Mouse (Mus musculus): ENCODE results near the gene Mfsd2b.

The Mfsd2b gene

DNA sequence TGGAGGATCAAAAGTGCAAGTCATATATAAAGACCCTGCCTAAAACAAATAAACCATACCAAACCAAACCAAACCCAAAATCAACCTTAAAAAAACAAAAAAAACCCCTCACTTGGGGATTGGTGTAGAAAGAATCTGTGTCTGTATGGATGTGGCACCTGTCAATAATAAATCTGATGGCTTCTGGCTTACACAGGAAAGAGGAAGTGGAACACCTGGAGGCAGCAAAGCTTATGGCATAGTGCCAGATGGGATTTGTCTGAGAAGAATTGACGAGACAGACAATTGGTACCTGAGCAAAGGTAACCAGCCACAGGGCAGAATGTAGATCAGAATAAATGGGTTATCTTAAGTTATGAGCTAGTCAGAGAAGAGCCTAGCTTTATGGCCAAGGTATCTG lies 10.9 kb upstream of the Mfsd2b start:
- TF ChIP-seq POU5F1 (IDR thresholded peaks at IDR 0.05; ENCODE audit: borderline replicate concordance, low read length) (no peak), NANOG (IDR thresholded peaks at IDR 0.05; ENCODE audit: borderline replicate concordance, low read length) (no peak), CTCF (conservative IDR thresholded peaks at IDR 0.05; ENCODE audit: low read length) (no peak)
- Histone ChIP-seq H3K9me3 (ENCODE audit: low read length) (no peaks in the 10 kb centered on the region), H3K4me1 (replicated peaks; ENCODE audit: low read depth, low read length) (peaks cover 5% of the 10 kb centered on the region; the same call in 1 of the 2 replicates), H3K36me3 (ENCODE audit: insufficient read depth, low read length) (peaks cover 98% of the 10 kb centered on the region), H3K4me3 (replicated peaks; ENCODE audit: low read length) (no peak overlapping the region), H3K27me3 (ENCODE audit: insufficient read depth, low read length) (no peaks in the 10 kb centered on the region)

DNA sequence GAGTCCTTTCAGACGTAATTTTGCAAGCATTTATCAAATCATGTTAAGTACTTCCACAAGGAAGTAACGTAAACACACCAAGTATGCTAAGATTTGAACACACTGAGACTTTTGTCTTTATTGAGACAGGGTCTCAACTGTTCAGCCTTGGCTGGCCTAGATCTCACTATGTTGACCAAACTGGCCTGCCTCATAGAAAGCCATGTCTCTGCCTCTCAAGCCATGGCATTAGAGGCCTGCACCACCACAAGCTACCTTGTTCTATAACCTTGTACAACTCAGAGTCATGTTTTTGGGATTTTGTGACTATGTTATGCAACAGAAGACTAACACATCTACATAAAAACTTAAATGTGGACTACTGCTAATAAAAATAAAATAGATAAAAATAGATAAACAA lies 7.9 kb upstream of the Mfsd2b start:
- Histone ChIP-seq H3K4me3 (replicated peaks; ENCODE audit: low read length) (no peak overlapping the region), H3K4me1 (replicated peaks; ENCODE audit: low read depth, low read length) (peaks cover 16% of the 10 kb centered on the region), H3K9me3 (ENCODE audit: low read length) (no peaks in the 10 kb centered on the region), H3K27me3 (ENCODE audit: insufficient read depth, low read length) (no peaks in the 10 kb centered on the region), H3K36me3 (ENCODE audit: insufficient read depth, low read length) (peaks cover 80% of the 10 kb centered on the region)
- TF ChIP-seq CTCF (conservative IDR thresholded peaks at IDR 0.05; ENCODE audit: low read length) (no peak), NANOG (IDR thresholded peaks at IDR 0.05; ENCODE audit: borderline replicate concordance, low read length) (no peak), POU5F1 (IDR thresholded peaks at IDR 0.05; ENCODE audit: borderline replicate concordance, low read length) (no peak)

- H3K4me3 ChIP-seq (replicated peaks; ENCODE audit: low read length) = no peak overlapping the region
- peak; percentile 58 for TF ChIP-seq CTCF (conservative IDR thresholded peaks at IDR 0.05; ENCODE audit: low read length)
- no peak for TF ChIP-seq NANOG (IDR thresholded peaks at IDR 0.05; ENCODE audit: borderline replicate concordance, low read length)
- TF ChIP-seq POU5F1 (IDR thresholded peaks at IDR 0.05; ENCODE audit: borderline replicate concordance, low read length) = no peak
- H3K9me3 ChIP-seq (ENCODE audit: low read length) = no peaks in the 10 kb centered on the region
Measured at GRCm38 (mm10) chr12:4879048-4879447, 4.9 kb upstream of the Mfsd2b start.

GRCm38 (mm10) chr12:4878296-4878783 lies 4.2 kb upstream of the Mfsd2b start:
- Histone ChIP-seq H3K4me1 (replicated peaks; ENCODE audit: low read depth, low read length) (peaks cover 39% of the 10 kb centered on the region), H3K4me3 (replicated peaks; ENCODE audit: low read length) (no peak overlapping the region), H3K9me3 (ENCODE audit: low read length) (no peaks in the 10 kb centered on the region), H3K36me3 (ENCODE audit: insufficient read depth, low read length) (peaks cover 51% of the 10 kb centered on the region), H3K27me3 (ENCODE audit: insufficient read depth, low read length) (peaks cover 14% of the 10 kb centered on the region)
- TF ChIP-seq NANOG (IDR thresholded peaks at IDR 0.05; ENCODE audit: borderline replicate concordance, low read length) = no peak
- no peak for TF ChIP-seq POU5F1 (IDR thresholded peaks at IDR 0.05; ENCODE audit: borderline replicate concordance, low read length)
- no peak for TF ChIP-seq CTCF (conservative IDR thresholded peaks at IDR 0.05; ENCODE audit: low read length)

More at GRCm38 (mm10) chr12:4879048-4879447, 4.9 kb upstream of the Mfsd2b start:
- Histone ChIP-seq H3K36me3 (ENCODE audit: insufficient read depth, low read length) (peaks cover 58% of the 10 kb centered on the region), H3K27me3 (ENCODE audit: insufficient read depth, low read length) (peaks cover 7% of the 10 kb centered on the region), H3K4me1 (replicated peaks; ENCODE audit: low read depth, low read length) (peaks cover 32% of the 10 kb centered on the region)

- H3K9me3 ChIP-seq (ENCODE audit: low read length) = no peaks in the 10 kb centered on the region
- peaks cover 31% of the 10 kb centered on the region for H3K27me3 ChIP-seq (ENCODE audit: insufficient read depth, low read length)
- peaks cover 23% of the 10 kb centered on the region for H3K36me3 ChIP-seq (ENCODE audit: insufficient read depth, low read length)
- no peak for TF ChIP-seq POU5F1 (IDR thresholded peaks at IDR 0.05; ENCODE audit: borderline replicate concordance, low read length)
- no peak overlapping the region for H3K4me3 ChIP-seq (replicated peaks; ENCODE audit: low read length)
- H3K4me1 ChIP-seq (replicated peaks; ENCODE audit: low read depth, low read length) = peaks cover 39% of the 10 kb centered on the region
Measured at GRCm38 (mm10) chr12:4875623-4876022, 1.5 kb upstream of the Mfsd2b start.

GRCm38 (mm10) chr12:4873531-4873930 lies 628 bp downstream of the Mfsd2b start:
- Histone ChIP-seq H3K36me3 (ENCODE audit: insufficient read depth, low read length) (peaks cover 9% of the 10 kb centered on the region; the same call in 1 of the 2 replicates), H3K4me1 (replicated peaks; ENCODE audit: low read depth, low read length) (peaks cover 32% of the 10 kb centered on the region), H3K27me3 (ENCODE audit: insufficient read depth, low read length) (peaks cover 37% of the 10 kb centered on the region), H3K4me3 (replicated peaks; ENCODE audit: low read length) (peak overlapping the region; percentile 65), H3K9me3 (ENCODE audit: low read length) (no peaks in the 10 kb centered on the region)
- TF ChIP-seq POU5F1 (IDR thresholded peaks at IDR 0.05; ENCODE audit: borderline replicate concordance, low read length) = no peak

- H3K36me3 ChIP-seq (ENCODE audit: insufficient read depth, low read length) = peaks cover 9% of the 10 kb centered on the region; the same call in 1 of the 2 replicates
- no peaks in the 10 kb centered on the region for H3K9me3 ChIP-seq (ENCODE audit: low read length)
- H3K4me1 ChIP-seq (replicated peaks; ENCODE audit: low read depth, low read length) = peaks cover 29% of the 10 kb centered on the region
- H3K4me3 ChIP-seq (replicated peaks; ENCODE audit: low read length) = no peak overlapping the region
- TF ChIP-seq NANOG (IDR thresholded peaks at IDR 0.05; ENCODE audit: borderline replicate concordance, low read length) (no peak), CTCF (conservative IDR thresholded peaks at IDR 0.05; ENCODE audit: low read length) (no peak), POU5F1 (IDR thresholded peaks at IDR 0.05; ENCODE audit: borderline replicate concordance, low read length) (no peak)
- H3K27me3 ChIP-seq (ENCODE audit: insufficient read depth, low read length) = peaks cover 37% of the 10 kb centered on the region
Measured at GRCm38 (mm10) chr12:4872983-4873477, 1.1 kb downstream of the Mfsd2b start.

DNA sequence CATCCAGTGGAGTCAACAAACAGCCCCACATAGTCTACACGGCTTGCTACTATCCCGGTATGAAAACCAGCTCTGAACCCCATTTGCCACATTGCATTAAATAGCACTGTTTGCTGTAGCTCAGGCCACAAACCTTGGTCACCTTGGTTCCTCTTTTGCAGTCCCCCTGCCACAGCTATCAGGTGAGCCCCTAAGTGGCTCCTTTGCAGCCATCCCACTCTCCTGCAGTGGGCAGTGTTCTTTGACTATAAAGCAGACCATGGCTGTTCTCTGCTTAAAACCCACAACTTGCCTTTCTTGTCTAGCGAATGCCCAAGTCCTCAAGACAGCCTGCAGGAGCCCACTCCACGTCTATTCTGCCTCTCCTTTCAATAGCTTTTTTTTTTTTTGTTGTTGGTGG lies 1.9 kb downstream of the Mfsd2b start:
- Histone ChIP-seq H3K9me3 (ENCODE audit: low read length) (no peaks in the 10 kb centered on the region), H3K4me1 (replicated peaks; ENCODE audit: low read depth, low read length) (peaks cover 35% of the 10 kb centered on the region), H3K36me3 (ENCODE audit: insufficient read depth, low read length) (peaks cover 9% of the 10 kb centered on the region; the same call in 1 of the 2 replicates), H3K27me3 (ENCODE audit: insufficient read depth, low read length) (peaks cover 37% of the 10 kb centered on the region), H3K4me3 (replicated peaks; ENCODE audit: low read length) (no peak overlapping the region)
- TF ChIP-seq NANOG (IDR thresholded peaks at IDR 0.05; ENCODE audit: borderline replicate concordance, low read length) (no peak), POU5F1 (IDR thresholded peaks at IDR 0.05; ENCODE audit: borderline replicate concordance, low read length) (no peak), CTCF (conservative IDR thresholded peaks at IDR 0.05; ENCODE audit: low read length) (no peak)

DNA sequence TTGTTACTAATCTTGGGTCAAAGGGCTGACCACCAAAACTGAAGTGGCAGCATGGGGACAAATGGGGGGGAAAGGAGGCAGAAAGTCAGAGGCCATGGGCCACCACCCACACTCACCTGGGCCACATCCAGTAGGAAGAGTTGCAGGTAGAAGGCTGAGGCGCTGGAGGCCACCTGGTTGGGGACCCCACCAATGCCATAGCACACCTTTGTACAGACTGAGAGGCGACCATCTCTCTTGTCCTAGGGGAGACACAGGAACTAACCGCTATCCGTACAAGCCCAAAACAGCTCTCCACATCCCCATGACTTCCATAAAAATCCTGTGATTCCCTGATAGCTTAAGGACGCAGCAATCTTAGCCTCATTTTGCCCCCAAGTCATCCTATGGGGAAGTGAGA lies 2.9 kb downstream of the Mfsd2b start:
- Histone ChIP-seq H3K4me1 (replicated peaks; ENCODE audit: low read depth, low read length) (peaks cover 35% of the 10 kb centered on the region), H3K9me3 (ENCODE audit: low read length) (no peaks in the 10 kb centered on the region), H3K36me3 (ENCODE audit: insufficient read depth, low read length) (peaks cover 2% of the 10 kb centered on the region; the same call in 1 of the 2 replicates), H3K27me3 (ENCODE audit: insufficient read depth, low read length) (peaks cover 37% of the 10 kb centered on the region), H3K4me3 (replicated peaks; ENCODE audit: low read length) (no peak overlapping the region)
- TF ChIP-seq CTCF (conservative IDR thresholded peaks at IDR 0.05; ENCODE audit: low read length) = no peak
- TF ChIP-seq POU5F1 (IDR thresholded peaks at IDR 0.05; ENCODE audit: borderline replicate concordance, low read length) = no peak
- no peak for TF ChIP-seq NANOG (IDR thresholded peaks at IDR 0.05; ENCODE audit: borderline replicate concordance, low read length)

All from E14TG2a.4 (cell line).